Mouse (Mus musculus) frontal cortex, adult (tissue): ENCODE measurements around the gene Klk1b4.

ENCODE experiments used
- ATAC-seq: cut with Nextera tagmentation; 2 replicates; pipeline ENCODE4 v1.9.2; 2017; ENCODE audit warnings: mild to moderate bottlenecking, moderate library complexity, mixed read lengths; ENCODE audit not compliant: low TSS enrichment

Gene Klk1b4

DNA sequence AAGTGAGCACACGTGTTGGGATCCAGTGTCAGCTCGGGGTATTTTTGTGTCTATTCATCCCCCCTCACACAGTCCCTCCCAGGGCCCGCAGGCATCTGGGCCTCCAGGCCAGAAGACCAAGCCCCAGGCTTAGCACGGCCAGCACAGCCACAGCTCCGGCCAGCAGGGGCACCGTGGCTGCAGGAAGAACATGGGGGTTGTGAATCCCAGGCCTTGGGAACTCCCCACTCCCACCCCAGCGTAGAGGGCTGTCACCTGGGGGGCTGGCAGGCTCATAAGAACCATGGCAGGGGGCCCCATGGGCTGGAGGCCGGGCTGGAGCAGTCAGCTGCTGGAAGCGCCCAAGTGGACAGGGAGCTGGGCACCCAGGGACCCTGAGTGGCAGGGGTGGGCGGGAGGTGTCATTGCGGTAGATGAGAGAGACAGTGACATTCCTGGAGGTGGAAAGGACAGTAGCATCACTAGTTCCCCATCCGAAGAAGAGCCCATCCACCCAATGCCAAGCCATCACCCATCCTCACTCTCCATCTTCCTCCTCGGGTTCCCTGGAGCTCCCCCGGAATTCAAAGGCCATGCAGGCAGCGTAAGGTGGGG is 45.9 kb downstream of the Klk1b4 start:
- ATAC-seq: no peak

DNA sequence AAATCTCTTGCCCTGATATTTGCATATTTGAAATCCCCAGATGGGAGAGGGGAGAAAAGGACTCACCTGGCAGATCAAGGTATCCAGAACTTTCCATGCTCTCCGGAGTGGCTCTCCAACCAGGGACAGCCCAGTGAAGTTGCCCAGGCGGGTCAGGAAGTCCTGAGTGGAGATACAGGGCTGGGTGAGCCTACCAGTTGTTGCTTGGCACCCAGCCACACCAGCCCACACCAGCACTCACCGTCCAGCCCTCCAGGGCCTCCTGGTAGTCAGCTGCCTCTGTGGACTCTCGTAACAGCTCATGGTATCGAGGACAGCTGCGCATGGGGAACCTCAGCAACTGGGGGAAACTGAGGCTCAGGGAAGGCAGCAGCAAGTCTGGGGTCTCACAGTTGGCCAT is 47.7 kb downstream of the Klk1b4 start:
- ATAC-seq: no peak

DNA sequence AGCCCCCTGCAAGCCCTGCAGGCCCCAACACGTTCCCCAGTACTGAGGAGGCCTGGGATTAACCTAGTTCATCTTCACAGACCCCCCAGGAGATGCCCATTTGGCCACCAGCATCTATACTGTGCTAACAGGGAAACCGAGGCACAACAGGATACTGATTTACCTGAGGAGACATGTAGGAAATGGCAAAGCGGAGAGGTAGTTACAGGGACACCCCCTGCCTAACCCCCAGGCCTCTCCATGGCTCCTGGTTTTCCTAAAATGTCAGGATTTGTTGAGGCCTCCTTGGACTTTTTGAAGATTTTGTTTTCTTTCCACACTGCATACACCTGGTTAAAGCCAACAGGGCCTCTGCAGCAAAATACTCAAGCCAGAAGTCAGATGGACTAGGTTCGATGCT is 50.0 kb downstream of the Klk1b4 start, which contains the start of gene Acp4:
TSS of gene Acp4 (minus strand) at position 101 of the 400 bp plus-strand sequence.
- ATAC-seq: no peak

DNA sequence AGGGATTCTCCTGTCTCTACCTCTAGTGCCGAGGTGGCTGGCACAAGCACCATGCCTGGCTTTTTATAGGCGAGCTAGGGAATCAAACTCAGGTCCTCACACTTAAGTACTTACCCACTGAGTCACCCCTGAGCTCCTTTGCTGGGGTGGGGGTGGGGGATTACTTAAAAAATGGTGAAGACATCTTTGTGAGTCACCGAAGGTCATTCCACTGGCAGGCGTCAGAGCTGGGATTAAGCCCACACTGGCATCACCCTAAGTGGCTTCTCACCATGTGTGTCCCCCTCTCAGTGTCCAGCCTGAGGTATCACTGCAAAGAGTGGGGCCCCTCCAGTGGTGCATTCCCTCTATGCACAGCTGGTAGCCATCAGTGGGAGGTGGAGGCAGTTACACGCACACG is 53.2 kb downstream of the Klk1b4 start:
- no peak for ATAC-seq

DNA sequence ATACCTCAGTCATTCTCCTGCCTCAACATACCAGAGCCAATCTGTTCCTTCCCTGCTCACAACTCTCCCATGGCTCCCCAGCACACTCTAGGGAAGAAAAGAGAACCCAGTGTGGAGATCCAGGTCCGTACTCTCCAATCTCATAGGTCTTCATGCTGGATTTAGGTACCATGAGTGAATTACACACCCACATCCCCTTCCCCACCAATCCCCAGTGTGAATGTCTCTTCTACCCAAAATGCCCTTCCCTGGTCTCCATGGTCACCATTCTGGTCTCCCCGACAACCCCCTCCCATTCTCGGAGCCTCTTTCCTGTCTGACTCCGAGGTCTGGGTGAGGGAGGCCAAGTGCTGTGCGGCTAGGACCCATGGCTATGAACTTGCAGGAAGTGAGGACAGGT is 53.9 kb downstream of the Klk1b4 start, which contains the start of gene Gm15517:
TSS of gene Gm15517 (plus strand) at position 301 of the 400 bp plus-strand sequence.
- ATAC-seq: no peak
